Mouse (Mus musculus) cerebellum, adult 18-20 months (tissue): ENCODE results near the gene Scfd2.

ENCODE experiments used
- DNase-seq, 2 experiments: peaks; one replicate each; pipeline ENCODE4 v3.0.0; 2021

Scfd2 gene

GRCm38 (mm10) chr5:74455510-74456269 lies 75.9 kb downstream of the Scfd2 start:
- no peak for DNase-seq

GRCm38 (mm10) chr5:74455094-74455493 lies 76.5 kb downstream of the Scfd2 start:
- no peak for DNase-seq

- no peak for DNase-seq
Measured at GRCm38 (mm10) chr5:74450977-74451376, 80.6 kb downstream of the Scfd2 start.

GRCm38 (mm10) chr5:74447517-74448334 lies 83.8 kb downstream of the Scfd2 start:
- DNase-seq: no peak

GRCm38 (mm10) chr5:74445861-74446260 lies 85.7 kb downstream of the Scfd2 start:
- no peak for DNase-seq

- DNase-seq: no peak
Measured at GRCm38 (mm10) chr5:74438353-74438752, 93.2 kb downstream of the Scfd2 start.

GRCm38 (mm10) chr5:74433580-74434147 lies 97.9 kb downstream of the Scfd2 start:
- DNase-seq: peak; percentile 59 to 72

GRCm38 (mm10) chr5:74432879-74433539 lies 98.5 kb downstream of the Scfd2 start:
- DNase-seq: no peak

- no peak for DNase-seq
Measured at GRCm38 (mm10) chr5:74420615-74421132, 110.9 kb downstream of the Scfd2 start.

- DNase-seq: no peak
Measured at GRCm38 (mm10) chr5:74412557-74412956, 119.0 kb downstream of the Scfd2 start.

GRCm38 (mm10) chr5:74404887-74405286 lies 126.7 kb downstream of the Scfd2 start:
- no peak for DNase-seq

- no peak for DNase-seq
Measured at GRCm38 (mm10) chr5:74404083-74404482, 127.5 kb downstream of the Scfd2 start.

GRCm38 (mm10) chr5:74402626-74403025 lies 128.9 kb downstream of the Scfd2 start:
- no peak for DNase-seq

- no peak for DNase-seq
Measured at GRCm38 (mm10) chr5:74391806-74392205, 139.8 kb downstream of the Scfd2 start.

- no peak for DNase-seq
Measured at GRCm38 (mm10) chr5:74391346-74391745, 140.2 kb downstream of the Scfd2 start.

GRCm38 (mm10) chr5:74388849-74389248 lies 142.7 kb downstream of the Scfd2 start:
- peak; percentile 9 to 15 for DNase-seq

- DNase-seq: no peak
Measured at GRCm38 (mm10) chr5:74388101-74388500, 143.5 kb downstream of the Scfd2 start.

- DNase-seq: no peak
Measured at GRCm38 (mm10) chr5:74387143-74387886, 144.2 kb downstream of the Scfd2 start.

GRCm38 (mm10) chr5:74380045-74380444 lies 151.5 kb downstream of the Scfd2 start:
- no peak for DNase-seq

GRCm38 (mm10) chr5:74366710-74367101 lies 164.9 kb downstream of the Scfd2 start:
- no peak for DNase-seq

- DNase-seq: no peak
Measured at GRCm38 (mm10) chr5:74365984-74366709, 165.4 kb downstream of the Scfd2 start.
